Mouse (Mus musculus): ENCODE measurements around the gene Barhl2. TPM values are rescaled to one million over a fixed set of nuclear protein-coding genes. Genes with fewer than 3 reads are reported as not detected.

The Barhl2 gene
- not detected for total RNA-seq (2021)
- long read RNA-seq, experiment 1 = 0 reads
- long read RNA-seq, experiment 2 = 0 reads

DNA sequence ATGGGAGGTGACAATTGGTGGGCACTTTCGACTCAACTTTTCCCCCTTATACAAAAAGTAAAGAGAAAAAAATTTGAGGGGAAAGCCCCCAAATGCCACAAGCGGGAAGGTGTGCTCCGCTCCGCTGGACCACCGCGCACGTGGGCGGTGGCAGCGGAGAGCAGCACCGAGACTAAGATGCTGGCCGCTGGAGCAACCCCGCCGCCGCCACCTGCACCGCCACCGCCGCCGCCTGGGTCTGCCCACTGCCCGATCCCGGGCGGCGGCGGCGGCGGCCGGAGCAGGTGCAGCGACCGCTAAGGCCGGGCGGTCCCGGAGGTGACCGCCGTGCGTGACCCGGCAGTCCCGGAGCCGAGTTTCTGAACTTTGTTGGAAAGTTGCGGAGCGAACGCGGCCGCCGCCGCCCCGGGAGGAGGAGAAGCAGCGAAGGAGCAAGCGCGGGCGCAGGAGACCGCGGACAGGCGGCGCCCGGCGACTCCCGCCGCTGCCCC, at the start of gene Barhl2:
Gene Barhl2, minus strand, starts transcription at position 181 of the 491 bp plus-strand sequence.
- intact Hi-C loops (cut with DNase I) = loop anchor here (10.0 kb wide), 3 partner anchors 473 to 1267 kb away; partner anchors contain the start of gene Gfi1
- peak in 1 of 2 experiments; percentile 23 for DNase-seq

DNA sequence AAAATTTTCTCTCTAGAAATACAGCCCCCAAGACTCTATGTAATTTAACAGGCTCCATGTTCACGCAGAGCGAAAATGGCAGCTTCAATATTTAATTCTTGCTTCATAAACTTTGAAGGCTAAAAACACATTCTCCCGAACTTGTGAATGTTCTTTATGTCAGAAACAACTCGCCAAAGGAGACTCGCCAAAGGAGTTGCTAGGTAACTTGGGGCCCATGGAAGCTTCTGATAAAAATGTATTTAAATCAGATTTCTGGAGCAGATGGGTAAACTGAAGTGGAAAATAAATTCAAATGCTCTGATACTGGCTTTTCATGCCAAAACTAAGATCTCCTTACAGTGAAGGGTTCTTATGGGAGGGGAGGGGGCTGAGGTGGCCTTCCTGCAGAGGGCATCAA, 48.1 kb upstream of the Barhl2 start:
- DNase-seq = no peak
- intact Hi-C loops (cut with DNase I) = no loop called here

- intact Hi-C loops (cut with DNase I) = no loop called here
- DNase-seq = no peak
Observed at GRCm38 (mm10) chr5:106502684-106503545, 44.9 kb upstream of the Barhl2 start.

DNA sequence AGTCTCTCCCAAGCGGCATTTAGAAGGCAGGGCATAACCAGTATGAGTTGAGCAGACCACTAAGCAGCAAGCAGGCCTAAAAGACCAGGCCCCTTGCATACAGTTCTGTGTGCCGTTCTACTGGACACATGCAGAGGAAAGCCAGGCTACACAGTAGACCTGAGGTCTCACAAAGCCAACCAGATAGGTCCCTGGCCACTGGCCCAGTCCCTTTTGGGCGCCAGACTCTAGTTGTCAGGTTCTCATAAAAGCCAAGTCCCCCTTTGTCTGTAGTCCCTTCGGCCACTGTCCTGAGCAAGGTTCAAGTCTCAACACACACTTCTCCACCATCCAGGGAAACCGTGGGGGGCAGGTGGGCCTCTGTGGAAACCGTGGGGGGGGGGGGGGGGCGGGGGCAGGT, 44.3 kb upstream of the Barhl2 start:
- intact Hi-C loops (cut with DNase I) = no loop called here
- no peak for DNase-seq

DNA sequence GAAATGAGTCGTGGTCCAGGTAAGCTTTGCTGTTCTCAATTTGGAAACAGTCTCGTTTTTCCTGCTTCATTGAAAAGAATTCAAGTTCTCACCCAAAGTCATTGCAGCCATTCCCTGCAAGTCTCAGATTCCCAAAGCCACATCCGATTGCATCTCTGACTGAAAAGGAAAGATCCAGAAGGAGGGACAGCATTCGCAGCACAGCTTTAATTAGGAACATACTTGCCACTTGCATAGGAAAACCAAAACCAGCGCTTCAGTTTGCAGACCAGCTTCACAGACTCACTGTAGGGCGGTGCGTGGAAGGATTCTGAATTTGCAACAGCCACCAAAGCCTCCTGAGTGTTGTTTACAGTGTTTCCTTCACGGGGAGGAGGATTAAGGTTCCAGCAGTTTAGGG, 33.8 kb upstream of the Barhl2 start:
- no peak for DNase-seq
- intact Hi-C loops (cut with DNase I) = no loop called here

DNA sequence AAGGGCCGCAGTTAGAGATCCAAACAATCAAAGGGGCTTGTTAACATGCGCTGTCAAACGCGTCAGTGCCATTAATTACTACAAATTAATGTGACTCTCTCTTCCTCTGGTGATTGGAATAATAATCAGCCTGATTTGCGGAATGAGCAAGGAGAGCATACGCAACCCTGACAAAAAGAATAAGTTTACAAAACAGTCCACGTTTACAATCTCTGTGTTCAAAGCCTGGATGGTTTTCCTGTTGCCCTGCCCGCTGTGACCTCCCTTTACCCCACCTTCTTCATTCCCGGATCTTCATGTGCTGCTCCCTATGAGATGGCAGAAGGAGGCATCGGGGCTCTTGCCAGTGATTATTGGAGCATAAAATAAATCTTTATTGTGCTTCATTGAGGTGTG, 14.1 kb upstream of the Barhl2 start:
- DNase-seq = no peak
- intact Hi-C loops (cut with DNase I) = loop anchor here (5.0 kb wide), 1 partner anchor 85 kb away; no protein-coding TSS in a partner anchor

DNA sequence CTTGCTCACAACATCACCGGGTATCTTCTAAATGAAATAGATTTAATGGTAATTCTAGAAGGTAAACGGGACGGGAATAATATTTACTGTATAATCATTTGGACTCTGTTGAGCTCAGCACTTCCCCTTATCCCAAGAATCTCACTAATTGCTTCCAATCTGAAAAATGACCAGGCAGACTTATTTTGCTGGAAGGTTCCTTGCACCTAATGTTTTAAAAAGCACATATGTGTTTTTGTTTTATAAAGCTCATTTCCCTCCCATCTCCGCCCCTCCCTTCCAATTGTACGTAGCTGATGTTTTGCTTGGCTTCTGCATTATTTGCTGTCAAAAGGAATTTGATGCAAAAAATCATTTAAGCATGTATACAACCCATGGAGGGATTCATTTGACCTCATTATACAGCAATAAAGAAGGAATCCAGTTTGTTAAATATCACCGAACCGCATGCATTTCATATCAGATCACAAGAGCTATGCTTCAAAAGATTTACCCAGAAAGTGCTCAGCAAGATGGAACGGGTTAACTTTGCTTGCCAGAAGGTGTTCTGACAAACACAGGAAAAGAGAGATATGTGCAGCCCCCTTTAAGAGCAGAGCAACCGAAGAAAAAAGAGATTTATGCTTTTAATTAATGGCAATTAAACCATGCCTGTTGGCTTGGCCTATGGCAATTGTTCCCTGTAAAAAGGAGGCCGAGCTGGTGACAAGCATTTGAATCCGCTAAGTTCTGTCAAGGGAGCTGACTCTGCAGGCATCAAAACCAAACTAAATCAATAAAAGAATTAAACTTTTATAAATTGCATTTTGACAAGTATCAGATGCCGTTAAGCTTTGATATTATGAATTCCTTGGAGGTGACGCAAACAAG, 13.5 kb upstream of the Barhl2 start:
- no peak for DNase-seq
- intact Hi-C loops (cut with DNase I) = loop anchor here (5.0 kb wide), 1 partner anchor 86 kb away; no protein-coding TSS in a partner anchor

DNA sequence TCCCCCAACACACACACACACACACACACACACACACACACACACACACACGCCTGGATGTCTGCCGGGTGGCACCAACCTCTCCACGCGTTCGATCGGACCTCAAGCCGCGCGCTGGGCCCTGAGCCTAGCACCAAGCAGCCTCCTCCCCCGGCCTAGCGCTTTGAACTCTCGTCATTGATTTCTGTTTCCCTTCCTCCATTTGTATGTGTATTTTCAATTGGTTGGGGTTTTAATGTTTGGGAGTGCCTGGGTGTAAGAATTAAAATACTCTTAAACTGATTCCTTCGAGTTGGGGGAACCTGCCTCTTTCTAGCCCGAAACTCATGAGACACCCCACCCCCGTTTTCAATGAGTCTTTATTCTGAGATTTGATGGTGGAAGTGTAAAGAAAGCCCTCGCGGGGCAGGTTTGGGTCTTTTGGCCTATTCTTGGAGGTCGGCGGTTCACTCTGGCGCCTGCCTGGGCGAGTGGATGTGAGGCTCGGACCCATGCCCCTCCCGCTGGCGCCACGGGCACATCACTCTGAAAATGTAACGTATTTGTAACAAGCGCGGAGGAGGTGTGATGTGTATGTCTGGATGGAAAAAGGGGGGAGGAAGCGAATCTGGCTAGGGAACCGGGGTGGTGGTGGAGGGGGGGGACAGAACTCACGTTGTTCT, 7.3 kb upstream of the Barhl2 start:
- intact Hi-C loops (cut with DNase I) = loop anchor here (5.0 kb wide), 1 partner anchor 112 kb away; no protein-coding TSS in a partner anchor
- DNase-seq = no peak

DNA sequence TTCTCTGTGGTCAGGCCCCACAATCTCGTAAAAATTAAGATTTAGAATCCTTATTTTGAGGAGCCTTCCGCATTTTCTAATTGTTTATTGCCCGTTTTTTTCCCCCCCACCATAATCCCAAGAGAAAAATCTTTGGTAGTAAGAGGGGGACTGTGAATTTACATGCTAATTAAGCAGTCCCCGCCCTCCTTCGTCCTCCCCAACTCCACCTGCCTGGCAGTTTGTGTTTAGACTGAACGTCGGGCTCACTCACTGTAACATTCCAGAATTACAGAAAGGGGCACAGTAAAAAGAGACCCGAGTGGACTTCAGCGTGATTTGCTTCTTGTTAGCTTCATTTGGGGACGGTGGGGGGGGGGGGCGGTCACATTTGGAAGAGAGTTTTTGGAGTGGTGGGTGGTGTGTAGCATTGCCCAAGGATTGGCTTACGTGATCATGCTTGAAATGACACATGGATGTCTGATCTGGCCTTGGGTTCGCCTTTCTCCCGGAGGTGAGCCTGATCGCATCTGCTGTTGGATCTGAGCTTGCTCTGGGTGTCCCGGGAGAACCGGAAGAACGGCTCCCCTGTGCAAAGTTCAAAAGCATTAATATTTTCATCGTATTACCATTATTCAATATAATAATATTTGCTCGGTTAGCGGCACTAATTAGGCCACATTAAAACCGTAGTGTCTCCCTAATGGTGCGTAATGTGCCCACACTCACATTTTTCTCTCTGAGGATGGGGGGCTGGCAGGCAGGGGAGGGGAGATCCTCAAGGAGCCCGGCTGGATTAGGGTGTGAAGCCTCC, 6.6 kb upstream of the Barhl2 start:
- DNase-seq = no peak
- intact Hi-C loops (cut with DNase I) = loop anchor here (5.0 kb wide), 3 partner anchors 113 to 338 kb away; no protein-coding TSS in a partner anchor

- intact Hi-C loops (cut with DNase I) = loop anchor here (2.0 to 5.0 kb wide), 3 partner anchors 185 to 339 kb away; no protein-coding TSS in a partner anchor
- no peak for DNase-seq
Observed at GRCm38 (mm10) chr5:106463661-106464191, 5.8 kb upstream of the Barhl2 start.

GRCm38 (mm10) chr5:106461913-106462312, 3.9 kb upstream of the Barhl2 start:
- intact Hi-C loops (cut with DNase I) = loop anchor here (2.0 to 5.0 kb wide), 3 partner anchors 187 to 340 kb away; no protein-coding TSS in a partner anchor
- peak; percentile 42 to 60 for DNase-seq

- intact Hi-C loops (cut with DNase I) = loop anchor here (5.0 kb wide), 2 partner anchors 326 to 341 kb away; no protein-coding TSS in a partner anchor
- no peak for DNase-seq
Observed at GRCm38 (mm10) chr5:106461431-106461830, 3.5 kb upstream of the Barhl2 start.

GRCm38 (mm10) chr5:106460535-106460934, 2.6 kb upstream of the Barhl2 start:
- intact Hi-C loops (cut with DNase I) = loop anchor here (5.0 kb wide), 2 partner anchors 327 to 342 kb away; no protein-coding TSS in a partner anchor
- DNase-seq = no peak

DNA sequence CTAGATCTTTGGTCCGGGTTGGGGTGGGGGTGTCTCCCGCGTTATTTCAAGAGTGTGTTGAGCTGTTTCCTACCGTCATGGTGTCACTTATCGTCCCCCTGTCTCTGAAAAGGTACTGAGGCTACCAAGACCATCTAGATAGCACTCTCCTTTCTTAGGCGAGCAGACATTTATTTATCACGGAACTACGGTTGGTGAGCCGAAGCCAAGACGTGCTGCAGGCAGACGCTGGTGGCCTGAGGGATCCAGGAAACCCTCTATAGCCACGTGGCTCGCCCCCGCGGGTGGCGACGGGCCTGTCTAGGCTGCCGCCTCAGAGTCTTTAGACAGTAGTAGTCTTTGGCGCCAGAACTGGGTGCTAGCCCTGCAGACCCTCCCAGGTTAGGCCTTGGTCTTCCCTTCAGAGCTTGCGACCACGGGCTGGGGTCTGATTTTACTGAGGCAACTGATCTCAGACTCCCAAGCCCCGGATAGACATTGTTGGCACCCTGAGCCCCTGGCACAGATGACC, 2.1 kb upstream of the Barhl2 start:
- intact Hi-C loops (cut with DNase I) = loop anchor here (5.0 kb wide), 2 partner anchors 327 to 342 kb away; no protein-coding TSS in a partner anchor
- DNase-seq = no peak

- DNase-seq = no peak
- intact Hi-C loops (cut with DNase I) = loop anchor here (10.0 kb wide), 3 partner anchors 474 to 1266 kb away; partner anchors contain the start of gene Gfi1
Observed at GRCm38 (mm10) chr5:106459120-106459641, 1.2 kb upstream of the Barhl2 start.

GRCm38 (mm10) chr5:106458477-106459119, 632 bp upstream of the Barhl2 start:
- intact Hi-C loops (cut with DNase I) = loop anchor here (10.0 kb wide), 3 partner anchors 474 to 1266 kb away; partner anchors contain the start of gene Gfi1
- peak in 1 of 2 experiments; percentile 19 for DNase-seq

- intact Hi-C loops (cut with DNase I) = loop anchor here (10.0 kb wide), 3 partner anchors 473 to 1267 kb away; partner anchors contain the start of gene Gfi1
- DNase-seq = no peak
Observed at GRCm38 (mm10) chr5:106457111-106457925, 648 bp downstream of the Barhl2 start.
